Mouse (Mus musculus) embryonic facial prominence, embryonic 10.5 days (tissue): ENCODE measurements around the gene Sirt1. TPM values are rescaled to one million over a fixed set of nuclear protein-coding genes. Genes with fewer than 3 reads are reported as not detected.
A peak's percentile ranks its signal among the peaks of the same experiment; 100 is the strongest.

Experiments
- DNase-seq: peaks from one replicate; pipeline ENCODE4 v3.0.0-alpha.2; 2017; ENCODE audit warnings: low spot score
- H3K27ac ChIP-seq: fragments of 300-500 bp; sonication (generic); replicated peaks from 2 replicates; pipeline ENCODE4 v1.5.1; 2016; ENCODE audit warnings: mild to moderate bottlenecking
- H3K27me3 ChIP-seq: fragments of 300-500 bp; sonication (generic); replicated peaks from 2 replicates; pipeline ENCODE4 v1.6.1; 2016; ENCODE audit warnings: low read depth, mild to moderate bottlenecking; ENCODE audit not compliant: poor library complexity, severe bottlenecking
- H3K36me3 ChIP-seq: fragments of 300-500 bp; sonication (generic); replicated peaks from 2 replicates; pipeline ENCODE4 v1.6.1; 2016; ENCODE audit warnings: mild to moderate bottlenecking, moderate library complexity
- H3K4me1 ChIP-seq: fragments of 300-500 bp; sonication (generic); 2 replicates; pipeline ENCODE4 v1.6.1; 2016
- H3K4me3 ChIP-seq: fragments of 300-500 bp; sonication (generic); 2 replicates; pipeline ENCODE4 v1.5.1; 2016; ENCODE audit warnings: mild to moderate bottlenecking, moderate library complexity
- H3K9me3 ChIP-seq: fragments of 300-500 bp; sonication (generic); 2 replicates; pipeline ENCODE4 v1.6.1; 2016; ENCODE audit warnings: mild to moderate bottlenecking
- whole genome bisulfite sequencing: fragments of 180-500 bp; shearing (Covaris S2); methylation state at CpG from one replicate; pipeline ENCODE4 v1.1.7; 2016; 5-methylcytosine and 5-hydroxymethylcytosine counted together
- polyA plus RNA-seq: library from polyadenylated mRNA; unstranded; fragments of >200 nt; fragmentation: Nextera tagmentation; extraction: Ambion mirVana; gene quantifications from 2 replicates; pipeline ENCODE4 v1.2.1, GENCODE M21; 2016

Sirt1 gene
- polyA plus RNA-seq = 6.3 and 6.4 TPM in 2 replicates

GRCm38 (mm10) chr10:63381498-63382280 is at the start of gene Sirt1:
Gene Sirt1 (minus strand): TSS chr10:63381704.
- H3K4me3 ChIP-seq = peak within 1 kb of the TSS; percentile 70
- peaks cover 25% of the 10 kb centered on the region for H3K27me3 ChIP-seq
- H3K9me3 ChIP-seq = no peaks in the 10 kb centered on the region
- H3K27ac ChIP-seq = peak within 1 kb of the TSS; percentile 72
- peaks cover 9% of the 10 kb centered on the region for H3K4me1 ChIP-seq
- DNase-seq = peak; percentile 29
- 8% methylated on average over 24 of the region's 24 CpGs for WGBS
- H3K36me3 ChIP-seq = no peaks in the 10 kb centered on the region

GRCm38 (mm10) chr10:63429785-63430305 is 48.3 kb upstream of the Sirt1 start, which contains the start of gene Ctnna3:
Gene Ctnna3 (plus strand): TSS chr10:63430098.
- WGBS = under 1% methylated on average over 55 of the region's 55 CpGs
- H3K4me1 ChIP-seq = peaks cover 13% of the 10 kb centered on the region
- H3K36me3 ChIP-seq = no peaks in the 10 kb centered on the region
- no peaks in the 10 kb centered on the region for H3K9me3 ChIP-seq
- peak within 1 kb of the TSS; percentile 93 for H3K27ac ChIP-seq
- H3K27me3 ChIP-seq = no peaks in the 10 kb centered on the region
- H3K4me3 ChIP-seq = peak within 1 kb of the TSS; percentile 78
- DNase-seq = peak; percentile 95

- H3K4me1 ChIP-seq = peaks cover 13% of the 10 kb centered on the region
- H3K27me3 ChIP-seq = no peaks in the 10 kb centered on the region
- peak; percentile 98 for DNase-seq
- no peaks in the 10 kb centered on the region for H3K9me3 ChIP-seq
- H3K27ac ChIP-seq = peak overlapping the region; percentile 93
- H3K36me3 ChIP-seq = no peaks in the 10 kb centered on the region
- H3K4me3 ChIP-seq = peak overlapping the region; percentile 78
- under 1% methylated on average over 34 of the region's 34 CpGs for WGBS
These were observed 47.9 kb upstream of the Sirt1 start for GRCm38 (mm10) chr10:63429380-63429779.

- Histone ChIP-seq H3K27me3 (no peaks in the 10 kb centered on the region), H3K4me3 (peak overlapping the region; percentile 78), H3K4me1 (peaks cover 13% of the 10 kb centered on the region), H3K36me3 (no peaks in the 10 kb centered on the region), H3K9me3 (no peaks in the 10 kb centered on the region), H3K27ac (peak overlapping the region; percentile 66)
- 5% methylated on average over 11 of the region's 11 CpGs for WGBS
- no peak for DNase-seq
These were observed 47.5 kb upstream of the Sirt1 start for GRCm38 (mm10) chr10:63429023-63429340.

GRCm38 (mm10) chr10:63428243-63429022 is 46.9 kb upstream of the Sirt1 start:
- Histone ChIP-seq H3K36me3 (no peaks in the 10 kb centered on the region), H3K4me3 (peak overlapping the region; percentile 78), H3K27ac (peak overlapping the region; percentile 66), H3K27me3 (no peaks in the 10 kb centered on the region), H3K9me3 (no peaks in the 10 kb centered on the region), H3K4me1 (peaks cover 13% of the 10 kb centered on the region)
- 26% methylated on average over 19 of the region's 19 CpGs for WGBS
- DNase-seq = peak; percentile 56

GRCm38 (mm10) chr10:63427146-63427545 is 45.6 kb upstream of the Sirt1 start:
- Histone ChIP-seq H3K27ac (no peak overlapping the region), H3K4me3 (no peak overlapping the region), H3K9me3 (no peaks in the 10 kb centered on the region), H3K4me1 (peaks cover 13% of the 10 kb centered on the region), H3K36me3 (no peaks in the 10 kb centered on the region), H3K27me3 (no peaks in the 10 kb centered on the region)
- WGBS = 72% methylated on average over 8 of the region's 8 CpGs
- no peak for DNase-seq

GRCm38 (mm10) chr10:63424475-63424814 is 42.9 kb upstream of the Sirt1 start:
- no peak for DNase-seq
- peaks cover 13% of the 10 kb centered on the region for H3K4me1 ChIP-seq
- no peak overlapping the region for H3K27ac ChIP-seq
- no peaks in the 10 kb centered on the region for H3K9me3 ChIP-seq
- no peaks in the 10 kb centered on the region for H3K36me3 ChIP-seq
- H3K4me3 ChIP-seq = no peak overlapping the region
- H3K27me3 ChIP-seq = no peaks in the 10 kb centered on the region

GRCm38 (mm10) chr10:63423591-63424474 is 42.3 kb upstream of the Sirt1 start:
- no peak for DNase-seq
- Histone ChIP-seq H3K4me3 (no peak overlapping the region), H3K27ac (no peak overlapping the region), H3K4me1 (peaks cover 13% of the 10 kb centered on the region), H3K36me3 (no peaks in the 10 kb centered on the region), H3K9me3 (no peaks in the 10 kb centered on the region), H3K27me3 (no peaks in the 10 kb centered on the region)
- WGBS = 90% methylated on average over 9 of the region's 9 CpGs

GRCm38 (mm10) chr10:63422736-63422992 is 41.2 kb upstream of the Sirt1 start:
- Histone ChIP-seq H3K27ac (no peak overlapping the region), H3K4me3 (no peak overlapping the region), H3K36me3 (no peaks in the 10 kb centered on the region), H3K9me3 (no peaks in the 10 kb centered on the region), H3K27me3 (no peaks in the 10 kb centered on the region), H3K4me1 (peaks cover 7% of the 10 kb centered on the region)
- DNase-seq = no peak
- 89% methylated on average over 5 of the region's 5 CpGs for WGBS

- 87% methylated on average over 18 of the region's 18 CpGs for WGBS
- no peaks in the 10 kb centered on the region for H3K36me3 ChIP-seq
- peak; percentile 65 for DNase-seq
- no peak within 1 kb of the TSS for H3K4me3 ChIP-seq
- H3K27me3 ChIP-seq = no peaks in the 10 kb centered on the region
- no peaks in the 10 kb centered on the region for H3K9me3 ChIP-seq
- peaks cover 4% of the 10 kb centered on the region; the same call in 1 of the 2 replicates for H3K4me1 ChIP-seq
- no peak within 1 kb of the TSS for H3K27ac ChIP-seq
These were observed 40.5 kb upstream of the Sirt1 start, which contains the start of gene Gm7075 for GRCm38 (mm10) chr10:63421739-63422735. Gene Gm7075 (minus strand): TSS chr10:63421789.

- Histone ChIP-seq H3K36me3 (no peaks in the 10 kb centered on the region), H3K27ac (no peak overlapping the region), H3K27me3 (no peaks in the 10 kb centered on the region), H3K4me1 (no peaks in the 10 kb centered on the region), H3K9me3 (no peaks in the 10 kb centered on the region), H3K4me3 (no peak overlapping the region)
- DNase-seq = no peak
- 63% methylated on average over 5 of the region's 5 CpGs for WGBS
These were observed 35.6 kb upstream of the Sirt1 start for GRCm38 (mm10) chr10:63417061-63417460.
